Mouse (Mus musculus): ENCODE measurements around the gene Map3k5. TPM values are rescaled to one million over a fixed set of nuclear protein-coding genes. Genes with fewer than 3 reads are reported as not detected.

The Map3k5 gene
- total and polyA plus RNA-seq, 3 experiments, result 0.35 to 0.97 TPM; not detected in 1

DNA sequence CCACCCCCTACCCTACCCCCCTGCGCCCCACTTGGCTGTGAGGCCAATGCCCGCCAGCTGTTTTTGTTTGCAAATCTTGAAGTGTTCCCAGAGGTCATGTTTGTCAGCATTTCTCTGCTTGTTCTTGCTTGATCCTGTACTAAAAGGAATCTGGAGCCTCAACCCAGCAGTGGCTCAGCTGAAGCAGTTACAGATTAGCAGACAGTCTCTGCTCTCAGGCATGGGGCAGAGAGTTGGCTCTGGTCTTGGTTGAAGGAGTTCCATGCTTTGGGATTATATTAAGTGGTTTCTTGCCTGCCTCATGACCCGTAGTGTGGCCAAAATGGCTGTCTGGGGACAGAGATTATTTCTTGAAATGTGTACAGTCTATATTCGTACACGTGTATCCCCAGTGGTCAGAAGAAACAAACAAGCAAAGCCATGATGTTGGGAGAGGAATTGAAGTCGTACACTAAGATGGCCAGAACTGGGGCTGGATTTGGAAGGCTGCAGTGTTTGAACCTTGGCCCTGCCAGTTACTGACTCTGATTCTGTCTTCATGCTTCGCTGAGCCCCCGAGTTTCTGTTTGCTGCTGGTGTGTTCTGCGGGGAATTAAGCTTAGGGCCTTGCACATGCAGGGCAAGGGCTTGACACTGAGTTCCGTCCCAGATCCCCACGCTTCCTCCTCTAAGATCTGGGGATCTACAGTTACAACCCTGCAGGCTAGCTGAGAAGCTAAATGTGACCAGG lies 18.9 kb downstream of the Map3k5 start:
- Histone ChIP-seq H3K9me3 (replicated peaks; ENCODE audit: insufficient read depth, low read length) (no peaks in the 10 kb centered on the region), H3K9ac (ENCODE audit: control insufficient read depth, low read depth, low read length, poor library complexity, severe bottlenecking) (no peak overlapping the region), H3K4me1 (ENCODE audit: control insufficient read depth in 1 of 2, insufficient read depth in 2 of 2, low read length in 2 of 2) (no peaks in the 10 kb centered on the region), H3K27me3 (ENCODE audit: control insufficient read depth in 1 of 2, insufficient read depth in 2 of 2, low read length in 2 of 2) (no peaks in the 10 kb centered on the region), H3K27ac (ENCODE audit: control insufficient read depth, low read depth, low read length) (no peak overlapping the region), H3K36me3 (ENCODE audit: control insufficient read depth in 1 of 2, insufficient read depth in 2 of 2, low read length in 2 of 2) (no peaks in the 10 kb centered on the region), H3K79me2 (ENCODE audit: control insufficient read depth, insufficient read depth, low read length, poor library complexity) (no peaks in the 10 kb centered on the region), H3K4me3 (ENCODE audit: control insufficient read depth in 1 of 2, insufficient read depth in 1 of 2, low read depth in 2 of 2, low read length in 2 of 2) (no peak overlapping the region)
- TF ChIP-seq MYB (IDR thresholded peaks at IDR 0.05; ENCODE audit: low read depth, low read length) (no peak), UBTF (IDR thresholded peaks at IDR 0.05; ENCODE audit: borderline replicate concordance, insufficient read depth, low read depth, low read length) (no peak), TBP (IDR thresholded peaks at IDR 0.05; ENCODE audit: low read depth, low read length) (no peak), SMC3 (IDR thresholded peaks at IDR 0.05; ENCODE audit: low read depth, low read length) (no peak), ELF1 (IDR thresholded peaks at IDR 0.05; ENCODE audit: low read depth, low read length) (no peak), MXI1 (IDR thresholded peaks at IDR 0.05; ENCODE audit: low read depth, low read length) (no peak), KAT2A (conservative IDR thresholded peaks at IDR 0.05; ENCODE audit: low read depth, low read length) (no peak), E2F4 (IDR thresholded peaks at IDR 0.05; ENCODE audit: borderline replicate concordance, low read depth, low read length) (no peak), POLR2AphosphoS2 (IDR thresholded peaks at IDR 0.05; ENCODE audit: low read length) (no peak), RCOR1 (IDR thresholded peaks at IDR 0.05; ENCODE audit: low read depth, low read length) (no peak), MAX (IDR thresholded peaks at IDR 0.05; ENCODE audit: low read length) (no peak), GATA1 (IDR thresholded peaks at IDR 0.05; ENCODE audit: low read depth, low read length) (no peak), USF2 (IDR thresholded peaks at IDR 0.05; ENCODE audit: borderline replicate concordance in 1 of 2, insufficient read depth in 1 of 2, low read depth in 1 of 2, low read length in 2 of 2) (no peak), ETS1 (IDR thresholded peaks at IDR 0.05; ENCODE audit: low read depth, low read length) (no peak), EP300 (IDR thresholded peaks at IDR 0.05; ENCODE audit: low read depth in 1 of 2, low read length in 2 of 2) (no peak)
- DNase-seq (ENCODE audit: low read depth, low spot score), result no peak

DNA sequence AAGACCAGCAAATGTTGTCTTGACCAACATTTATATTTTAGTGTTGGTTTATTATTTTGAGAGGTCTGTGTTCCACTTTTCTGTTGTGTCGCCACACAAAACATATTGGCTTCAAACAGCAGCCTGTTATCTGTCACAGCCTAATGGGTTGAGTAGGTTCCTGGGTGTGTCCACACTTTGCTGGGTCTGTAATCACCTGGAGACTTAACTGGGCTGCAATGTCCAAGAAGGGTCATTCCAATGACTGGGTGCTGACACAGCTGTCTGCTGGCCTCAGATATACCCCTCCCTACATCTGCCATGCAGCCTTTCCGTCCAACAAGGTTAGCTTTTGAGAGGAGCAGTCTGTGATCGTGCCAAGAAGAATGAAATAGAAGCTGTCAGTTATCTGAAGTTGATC lies 20.3 kb downstream of the Map3k5 start:
- TF ChIP-seq POLR2AphosphoS5 (IDR thresholded peaks at IDR 0.05; ENCODE audit: borderline replicate concordance, low read depth, low read length), result no peak
- no peak for TF ChIP-seq MEF2A (IDR thresholded peaks at IDR 0.05; ENCODE audit: extremely low read depth, insufficient replicate concordance, low read depth, low read length, poor library complexity, severe bottlenecking)
- no peak for TF ChIP-seq MAFK (IDR thresholded peaks at IDR 0.05; ENCODE audit: borderline replicate concordance, low read depth, low read length)
- TF ChIP-seq E2F4 (IDR thresholded peaks at IDR 0.05; ENCODE audit: borderline replicate concordance, low read depth, low read length), result no peak
- no peak for TF ChIP-seq TAL1 (IDR thresholded peaks at IDR 0.05; ENCODE audit: low read length)
- no peak for TF ChIP-seq HCFC1 (IDR thresholded peaks at IDR 0.05; ENCODE audit: low read depth, low read length)
- TF ChIP-seq USF1 (IDR thresholded peaks at IDR 0.05; ENCODE audit: low read depth, low read length), result no peak
- no peak for TF ChIP-seq NELFE (IDR thresholded peaks at IDR 0.05; ENCODE audit: low read depth, low read length)
- no peak for TF ChIP-seq POLR2A (IDR thresholded peaks at IDR 0.05; ENCODE audit: control insufficient read depth in 1 of 2, insufficient read depth in 1 of 2, low read depth in 1 of 2, low read length in 2 of 2, poor library complexity in 1 of 2)
- no peak for TF ChIP-seq UBTF (IDR thresholded peaks at IDR 0.05; ENCODE audit: borderline replicate concordance, insufficient read depth, low read depth, low read length)
- no peak for TF ChIP-seq BHLHE40 (IDR thresholded peaks at IDR 0.05; ENCODE audit: borderline replicate concordance, low read depth, low read length)
- TF ChIP-seq MAZ (IDR thresholded peaks at IDR 0.05; ENCODE audit: low read depth, low read length), result no peak
- no peak for TF ChIP-seq MXI1 (IDR thresholded peaks at IDR 0.05; ENCODE audit: low read depth, low read length)

More for the DNA sequence above, 20.3 kb downstream of the Map3k5 start:
- H3K4me1 ChIP-seq (ENCODE audit: control insufficient read depth in 1 of 2, insufficient read depth in 2 of 2, low read length in 2 of 2), result no peaks in the 10 kb centered on the region
- H3K4me3 ChIP-seq (ENCODE audit: control insufficient read depth in 1 of 2, insufficient read depth in 1 of 2, low read depth in 2 of 2, low read length in 2 of 2), result no peak overlapping the region
- no peak overlapping the region for H3K9ac ChIP-seq (ENCODE audit: control insufficient read depth, low read depth, low read length, poor library complexity, severe bottlenecking)
- no peaks in the 10 kb centered on the region for H3K36me3 ChIP-seq (ENCODE audit: control insufficient read depth in 1 of 2, insufficient read depth in 2 of 2, low read length in 2 of 2)
- no peak for DNase-seq (ENCODE audit: low read depth, low spot score)
- H3K27ac ChIP-seq (ENCODE audit: control insufficient read depth, low read depth, low read length), result no peak overlapping the region
- no peaks in the 10 kb centered on the region for H3K9me3 ChIP-seq (replicated peaks; ENCODE audit: insufficient read depth, low read length)
- H3K27me3 ChIP-seq (ENCODE audit: control insufficient read depth in 1 of 2, insufficient read depth in 2 of 2, low read length in 2 of 2), result no peaks in the 10 kb centered on the region
- no peaks in the 10 kb centered on the region for H3K79me2 ChIP-seq (ENCODE audit: control insufficient read depth, insufficient read depth, low read length, poor library complexity)
